9 mouse cellular contexts compared by ENCODE assay signal in the genomic region with DNA sequence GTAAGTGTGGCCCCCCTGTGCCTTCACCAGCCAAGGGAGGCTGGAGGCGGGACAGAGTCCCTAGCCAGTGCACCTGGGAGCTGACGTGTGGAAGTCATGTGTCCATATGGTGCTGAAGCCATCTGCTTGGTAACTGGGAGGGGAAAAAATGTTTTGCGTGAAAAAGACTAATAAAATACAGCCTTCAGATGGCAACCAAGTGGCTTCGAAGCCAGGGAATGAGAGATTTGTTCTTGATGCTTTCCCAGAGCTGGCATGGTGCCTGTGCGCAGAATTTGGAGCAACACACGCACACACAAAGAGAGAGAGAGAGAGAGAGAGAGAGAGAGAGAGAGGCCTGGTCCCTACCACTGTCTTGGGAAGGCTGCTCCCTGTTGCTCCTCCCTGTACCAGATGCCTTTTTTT.
DNase-seq lines count a peak whose midpoint lies in the region; ATAC-seq and TF ChIP-seq lines count a peak whose summit lies in the region.
"Had no signal": no experiment of that assay in that cellular context is flagged by ENCODE, and none has a peak within 500 bp of the region (broad histone marks: within the 10 kb centered on the region; RNA-seq: fewer than 3 reads in every experiment).

No protein-coding gene starts in this region.

- ATAC-seq in hindbrain, postnatal 0 days, result peak; percentile 61
- ATAC-seq in limb, embryonic 15.5 days (ENCODE audit: insufficient number of reproducible peaks, low FRiP score, low TSS enrichment, low read depth), result no peak
- ATAC-seq in intestine, embryonic 15.5 days, result no peak

- DNase-seq in brain, embryonic 14.5 days (ENCODE audit: low read depth), result peak; percentile 93
- peak; percentile 72 for DNase-seq in cerebellum, adult 11-12 months
- DNase-seq in hindbrain, postnatal 0 days (ENCODE audit: low spot score), result peak; percentile 70
- DNase-seq in urinary bladder, postnatal 10 days (ENCODE audit: low spot score), result no peak
- DNase-seq in adrenal gland, adult 8-10 months, result no peak
- DNase-seq: thymus, postnatal 14 days had no signal

- H3K36me3 ChIP-seq in hindbrain, postnatal 0 days (ENCODE audit: insufficient read depth, low read length), result 0 out of 2 replicates have a peak, but pooled peaks cover 5% of the 10 kb centered on the region
- no peaks in the 10 kb centered on the region for H3K36me3 ChIP-seq in limb, embryonic 15.5 days
- H3K36me3 ChIP-seq in intestine, embryonic 15.5 days, result no peaks in the 10 kb centered on the region

- H3K4me2 ChIP-seq in hindbrain, postnatal 0 days (ENCODE audit: low read depth, low read length), result no peak overlapping the region
- H3K4me2 ChIP-seq in limb, embryonic 15.5 days, result no peak overlapping the region
- H3K4me2 ChIP-seq in intestine, embryonic 15.5 days (replicated peaks), result no peak overlapping the region

- no peak overlapping the region for H3K4me3 ChIP-seq in hindbrain, postnatal 0 days (ENCODE audit: low read length)
- H3K4me3 ChIP-seq in limb, embryonic 15.5 days, result no peak overlapping the region
- no peak overlapping the region for H3K4me3 ChIP-seq in intestine, embryonic 15.5 days (replicated peaks)

- 0 out of 2 replicates have a peak overlapping the region, but pooled peaks have one; percentile 3 for H3K9ac ChIP-seq in hindbrain, postnatal 0 days (replicated peaks; ENCODE audit: low read length)
- no peak overlapping the region for H3K9ac ChIP-seq in limb, embryonic 15.5 days
- H3K9ac ChIP-seq in intestine, embryonic 15.5 days, result no peak overlapping the region

- WGBS in hindbrain, postnatal 0 days, result 33% methylated on average over 6 of the region's 6 CpGs
- 38% methylated on average over 6 of the region's 6 CpGs for WGBS in limb, embryonic 15.5 days
- 74% methylated on average over 6 of the region's 6 CpGs for WGBS in intestine, embryonic 15.5 days

- H3K27ac ChIP-seq in hindbrain, postnatal 0 days, result peak overlapping the region; percentile 70
- H3K27ac ChIP-seq in limb, embryonic 15.5 days, result peak overlapping the region; percentile 71
- no peak overlapping the region for H3K27ac ChIP-seq in intestine, embryonic 15.5 days
- H3K27ac ChIP-seq: macrophage had no signal

- no peaks in the 10 kb centered on the region for H3K27me3 ChIP-seq in hindbrain, postnatal 0 days (ENCODE audit: insufficient read depth, low read length)
- H3K27me3 ChIP-seq in limb, embryonic 15.5 days, result no peaks in the 10 kb centered on the region
- H3K27me3 ChIP-seq in intestine, embryonic 15.5 days (replicated peaks), result no peaks in the 10 kb centered on the region

- no peaks in the 10 kb centered on the region for H3K9me3 ChIP-seq in hindbrain, postnatal 0 days (ENCODE audit: low read length)
- no peaks in the 10 kb centered on the region for H3K9me3 ChIP-seq in limb, embryonic 15.5 days
- no peaks in the 10 kb centered on the region for H3K9me3 ChIP-seq in intestine, embryonic 15.5 days

- H3K4me1 ChIP-seq in hindbrain, postnatal 0 days (ENCODE audit: insufficient read depth, low read length), result peaks cover 15% of the 10 kb centered on the region
- peaks cover 31% of the 10 kb centered on the region for H3K4me1 ChIP-seq in limb, embryonic 15.5 days
- H3K4me1 ChIP-seq in intestine, embryonic 15.5 days (replicated peaks), result 0 out of 2 replicates have a peak, but pooled peaks cover 2% of the 10 kb centered on the region

- TF ChIP-seq POLR2A in brain, embryonic 14.5 days (IDR thresholded peaks at IDR 0.05; ENCODE audit: borderline replicate concordance, extremely low read depth, insufficient read depth, insufficient read length, poor library complexity, severe bottlenecking), result no peak

- TF ChIP-seq CTCF in brain, embryonic 14.5 days (IDR thresholded peaks at IDR 0.05; ENCODE audit: borderline replicate concordance, extremely low read depth, insufficient read depth, insufficient read length), result no peak
- TF ChIP-seq CTCF in hindbrain, postnatal 0 days (IDR thresholded peaks at IDR 0.05; ENCODE audit: low read depth), result no peak

Comparison
In these comparisons a context has a peak if more than half of its experiments do, and no peak if none do; other contexts are left out.
1. DNase-seq: peak in brain, embryonic 14.5 days (single experiment), cerebellum, adult 11-12 months (single experiment) and hindbrain, postnatal 0 days (single experiment); none in urinary bladder, postnatal 10 days (single experiment) and adrenal gland, adult 8-10 months (single experiment).